Mouse (Mus musculus): ENCODE data around the gene Aoc2.
"Not testable (repeated sequence)": the region's sequence is repeated elsewhere in the genome, so short reads cannot be mapped to it uniquely, and the experiment has no call there.

Gene Aoc2

GRCm38 (mm10) chr11:101315665-101316500, 9.0 kb upstream of the Aoc2 start, which contains the start of gene Psme3:
Gene Psme3 (plus strand): TSS chr11:101316213.
- DNase-seq, result peak; percentile 93 to 96

DNA sequence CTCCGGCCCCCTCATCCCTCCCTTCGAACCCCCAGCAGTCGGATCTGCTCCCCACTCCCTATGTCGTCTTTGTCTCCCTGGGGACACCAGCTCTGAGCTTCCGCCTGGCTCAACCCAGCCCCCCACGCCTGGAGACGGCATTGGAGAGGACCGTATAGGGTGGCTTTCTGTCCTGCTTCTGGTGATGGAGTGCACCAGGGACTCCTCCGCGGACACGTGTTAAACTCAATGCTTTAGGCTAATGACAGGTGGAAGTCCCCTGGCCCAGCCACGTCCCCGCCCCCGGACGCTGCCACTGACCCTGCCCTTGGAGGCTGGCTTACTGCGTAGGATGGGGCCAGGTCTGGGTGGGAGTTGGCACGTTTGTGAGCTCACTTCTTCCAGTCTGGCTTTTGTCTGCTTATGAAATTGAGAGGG, 8.4 kb upstream of the Aoc2 start:
- peak in 1 of 2 experiments; percentile 39 for DNase-seq

GRCm38 (mm10) chr11:101323609-101324008, 1.3 kb upstream of the Aoc2 start:
- DNase-seq, result peak; percentile 82 to 92

- DNase-seq, result not testable (repeated sequence)
Observed at GRCm38 (mm10) chr11:101325201-101325600, 338 bp downstream of the Aoc2 start.

DNA sequence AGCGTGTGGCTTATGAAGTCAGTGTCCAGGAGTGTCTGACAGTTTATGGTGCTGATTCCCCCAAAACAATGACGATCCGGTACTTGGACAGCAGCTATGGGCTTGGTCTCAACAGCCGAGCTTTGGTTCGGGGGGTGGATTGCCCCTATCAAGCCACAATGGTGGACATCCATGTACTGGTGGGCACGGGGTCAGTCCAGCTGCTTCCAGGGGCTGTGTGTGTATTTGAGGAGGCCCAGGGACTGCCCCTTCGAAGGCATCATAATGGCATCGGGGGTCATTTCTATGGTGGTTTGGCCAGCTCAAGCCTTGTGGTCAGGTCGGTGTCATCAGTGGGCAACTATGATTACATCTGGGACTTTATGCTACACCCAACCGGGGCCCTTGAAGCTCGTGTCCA, 1.3 kb downstream of the Aoc2 start:
- DNase-seq, result no peak

DNA sequence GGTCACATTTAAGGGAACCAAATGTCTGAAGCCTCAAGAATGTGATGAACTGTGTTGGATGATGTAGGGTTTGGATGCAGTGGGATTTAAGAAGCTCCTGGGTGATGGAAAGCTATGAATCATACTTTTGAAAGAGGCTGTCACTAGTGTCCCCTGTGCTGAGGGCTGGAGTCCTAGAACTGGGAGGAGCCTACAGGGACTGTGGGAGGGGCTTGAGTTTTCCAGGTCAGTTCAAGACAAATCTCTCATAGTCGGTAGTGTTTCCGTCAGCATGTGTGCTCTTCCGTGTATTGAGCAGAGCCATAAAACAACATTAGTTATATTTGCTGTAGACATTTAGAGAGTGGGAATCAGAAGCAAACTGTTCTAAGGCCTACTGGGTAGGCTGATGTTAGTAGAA, 2.4 kb downstream of the Aoc2 start:
- DNase-seq, result peak in 1 of 2 experiments; percentile 46

- DNase-seq, result peak; percentile 34 to 54
Observed at GRCm38 (mm10) chr11:101328941-101329635, 4.2 kb downstream of the Aoc2 start.

- DNase-seq, result no peak
Observed at GRCm38 (mm10) chr11:101330371-101330924, 5.6 kb downstream of the Aoc2 start, which contains the start of gene Aoc3. Gene Aoc3 (plus strand): TSS chr11:101330605.

GRCm38 (mm10) chr11:101330961-101331360, 6.1 kb downstream of the Aoc2 start:
- not testable (repeated sequence) for DNase-seq

DNA sequence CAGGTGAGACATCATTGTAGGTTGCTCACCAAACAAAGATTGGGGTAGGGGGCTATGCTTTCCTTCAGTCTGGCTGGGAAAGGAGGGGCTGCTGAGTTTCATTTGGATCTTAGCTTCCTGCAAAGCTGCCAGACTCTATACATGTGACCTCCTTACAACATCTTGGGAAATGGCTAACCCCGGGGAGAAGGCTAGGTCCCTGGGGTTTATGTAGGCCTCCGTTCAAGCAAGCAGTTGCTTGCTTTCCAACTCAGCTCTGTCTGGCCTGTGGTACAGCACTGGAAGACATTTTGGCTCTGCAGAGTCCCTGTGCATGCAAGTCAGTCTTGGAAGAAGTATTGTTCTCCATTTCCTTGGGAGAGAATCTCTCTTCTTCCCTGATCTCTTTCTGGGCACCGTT, 7.7 kb downstream of the Aoc2 start:
- no peak for DNase-seq

DNA sequence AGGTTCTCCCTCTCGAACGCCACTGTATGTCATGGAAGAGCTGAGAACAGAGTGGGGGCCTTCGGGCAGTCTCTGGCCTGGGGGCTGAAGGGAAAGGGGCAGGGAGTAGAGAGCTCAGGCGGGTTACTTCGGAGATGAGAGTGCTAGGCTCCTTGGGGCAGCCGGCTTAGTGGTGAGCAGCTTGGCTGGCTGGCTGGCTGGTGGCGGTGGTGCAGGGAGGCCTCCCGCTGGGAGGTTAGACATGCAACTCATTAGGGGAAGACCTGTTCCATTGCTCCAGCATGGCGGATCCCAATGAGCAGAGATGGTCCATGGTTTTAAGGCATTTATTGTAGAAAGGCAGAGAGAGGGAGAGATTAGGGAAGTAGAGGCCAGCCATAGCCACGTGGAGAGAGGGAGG, 9.2 kb downstream of the Aoc2 start:
- DNase-seq, result no peak

DNA sequence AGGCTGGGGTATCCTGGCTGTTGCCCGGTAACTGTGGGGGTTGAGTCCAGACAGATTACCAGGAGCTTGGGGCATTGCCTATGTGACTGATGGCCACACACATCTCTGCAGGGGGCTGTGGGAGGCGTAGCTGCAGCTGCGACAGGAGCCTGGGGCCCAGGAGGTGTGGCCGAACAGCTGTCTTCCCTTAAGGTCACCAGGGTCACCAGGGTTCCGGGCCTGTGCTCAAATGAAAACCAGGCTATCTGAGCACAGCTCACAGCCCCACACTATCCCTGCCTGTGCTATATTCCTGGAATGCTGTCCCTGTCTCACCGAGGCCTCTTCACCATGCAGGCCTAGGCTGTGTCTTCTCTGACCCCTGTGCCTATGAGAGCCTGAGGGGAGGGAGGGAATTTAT, 9.7 kb downstream of the Aoc2 start:
- DNase-seq, result no peak

DNA sequence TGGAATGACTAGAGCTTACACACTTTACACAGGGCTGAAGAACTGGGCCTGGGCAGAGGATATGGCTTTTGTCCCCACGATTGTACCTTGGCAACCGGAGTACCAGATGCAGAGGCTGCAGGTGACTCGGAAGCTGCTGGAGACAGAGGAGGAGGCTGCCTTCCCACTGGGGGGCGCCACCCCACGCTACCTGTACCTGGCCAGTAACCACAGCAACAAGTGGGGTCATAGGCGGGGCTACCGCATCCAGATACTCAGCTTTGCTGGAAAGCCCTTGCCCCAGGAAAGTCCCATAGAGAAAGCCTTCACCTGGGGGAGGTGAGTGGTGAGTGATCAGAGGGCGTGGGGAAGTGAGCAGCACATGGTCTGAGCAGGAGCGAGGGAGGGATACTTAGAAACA, 10.8 kb downstream of the Aoc2 start:
- peak; percentile 60 to 83 for DNase-seq

DNA sequence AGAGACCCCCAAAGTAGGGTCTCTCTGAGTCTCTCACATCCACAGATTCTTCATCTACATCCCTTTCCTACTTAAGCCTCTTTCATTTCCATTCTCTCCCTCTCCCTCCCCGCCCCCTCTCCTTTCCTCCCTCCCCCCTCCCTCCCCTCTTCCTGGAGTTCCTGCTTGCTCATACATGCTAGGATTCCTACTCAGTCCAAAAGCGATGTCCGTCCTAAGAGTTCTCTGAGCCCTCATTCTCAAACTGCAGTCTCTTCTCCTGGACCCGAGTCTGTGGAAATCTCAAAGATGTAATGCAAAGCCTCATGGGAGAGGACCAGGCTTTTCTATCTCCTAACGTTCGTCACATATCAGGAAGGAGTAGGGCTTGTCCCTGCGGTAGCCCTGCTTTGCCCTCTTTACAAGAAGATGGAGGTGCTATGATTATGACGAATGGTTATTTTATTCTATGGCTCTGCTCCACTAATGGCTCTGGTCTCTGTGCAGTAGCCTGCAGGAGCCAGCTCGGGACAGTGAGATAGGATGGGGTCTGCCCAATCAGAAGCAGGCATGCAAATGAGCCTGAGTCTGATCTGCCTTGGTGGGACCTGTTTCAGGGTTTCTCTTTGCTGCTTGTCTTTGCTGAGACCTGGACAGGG, 13.4 kb downstream of the Aoc2 start:
- DNase-seq, result no peak

GRCm38 (mm10) chr11:101347083-101347775, 22.4 kb downstream of the Aoc2 start:
- DNase-seq, result no peak

- no peak for DNase-seq
Observed at GRCm38 (mm10) chr11:101348774-101349173, 23.9 kb downstream of the Aoc2 start.

- DNase-seq, result no peak
Observed at GRCm38 (mm10) chr11:101349216-101349615, 24.4 kb downstream of the Aoc2 start.

DNA sequence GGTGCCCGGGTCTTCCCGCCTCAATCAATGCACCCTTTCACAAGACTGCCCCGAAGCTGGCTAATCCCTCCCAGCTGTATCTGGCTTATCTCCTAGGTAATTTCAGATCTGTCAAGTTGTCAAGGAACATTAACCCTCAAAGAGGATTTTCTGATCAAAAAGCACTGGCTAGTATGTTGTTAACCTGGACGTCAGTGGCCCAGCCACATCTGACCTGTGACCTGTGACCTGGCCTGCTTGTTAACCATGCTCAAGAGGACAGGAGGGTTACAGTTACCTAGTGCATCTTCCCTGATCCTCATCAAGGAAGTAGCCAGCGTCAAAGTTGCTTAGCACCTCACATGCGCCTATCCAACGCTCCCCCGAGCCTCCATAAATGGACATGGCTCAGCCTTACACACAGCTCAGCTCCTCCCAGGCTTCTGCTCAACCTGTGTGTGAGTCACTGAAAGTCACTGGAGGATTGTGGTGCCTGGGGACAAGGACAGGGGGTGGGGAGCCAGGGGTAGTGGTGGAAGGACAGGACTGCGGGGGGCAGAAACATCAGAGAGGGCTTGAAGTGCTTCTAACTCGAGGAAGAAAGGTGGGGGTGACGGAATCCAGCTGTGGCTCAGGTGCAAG, 26.3 kb downstream of the Aoc2 start:
- peak in 1 of 2 experiments; percentile 8 for DNase-seq

DNA sequence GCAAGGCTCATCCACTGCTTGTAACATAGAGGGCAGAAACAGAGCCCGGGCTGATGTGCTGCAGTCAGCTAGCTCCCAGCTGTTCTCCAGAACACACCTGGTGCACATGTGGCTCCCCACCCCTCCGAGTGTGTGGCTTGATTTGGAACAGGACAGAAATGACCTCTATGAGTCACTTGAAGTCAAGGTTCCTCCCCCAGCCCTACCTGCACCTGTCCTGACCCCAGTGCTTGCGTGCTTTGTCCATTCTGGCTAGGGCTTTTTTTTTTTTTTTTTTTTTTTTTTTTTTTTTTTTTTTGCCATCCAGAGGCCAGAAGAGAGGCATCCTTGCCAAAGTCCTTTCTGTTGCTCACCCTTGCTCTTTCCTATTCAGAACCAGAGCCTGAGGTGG, 26.9 kb downstream of the Aoc2 start:
- DNase-seq, result peak; percentile 50 to 57

GRCm38 (mm10) chr11:101353436-101353835, 28.6 kb downstream of the Aoc2 start:
- peak; percentile 59 to 79 for DNase-seq

DNA sequence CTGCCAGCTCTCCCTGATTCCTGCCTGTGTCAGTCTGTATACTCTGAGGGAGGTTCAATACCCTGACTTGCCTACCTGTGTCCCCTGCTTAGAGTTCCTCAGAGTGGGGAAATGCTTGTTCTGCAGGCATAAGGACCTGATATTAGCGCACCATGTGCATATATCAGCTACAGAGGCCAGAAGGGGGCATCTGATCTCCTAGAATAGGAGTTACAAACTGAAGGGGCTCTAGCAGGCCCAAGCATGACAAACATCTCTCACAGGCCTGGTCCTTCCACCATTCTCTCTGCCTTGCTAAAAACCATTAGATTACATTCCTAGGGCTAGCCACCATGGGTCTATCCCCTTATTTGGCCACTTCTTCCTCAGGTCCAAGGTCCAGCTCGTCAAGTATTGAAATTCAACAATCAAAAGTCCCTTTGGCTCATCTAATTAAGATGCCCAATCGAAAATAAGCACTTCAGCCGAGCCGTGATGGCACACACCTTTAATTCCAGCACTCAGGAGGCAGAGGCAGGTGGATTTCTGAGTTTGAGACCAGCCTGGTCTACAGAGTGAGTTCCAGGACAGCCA, 29.7 kb downstream of the Aoc2 start:
- DNase-seq, result no peak

- peak in 1 of 2 experiments; percentile 55 for DNase-seq
Observed at GRCm38 (mm10) chr11:101355916-101356315, 31.1 kb downstream of the Aoc2 start.

Data from kidney, postnatal 36 days (tissue).